ENCODE assay signal across 16 mouse cellular contexts in the genomic region with DNA sequence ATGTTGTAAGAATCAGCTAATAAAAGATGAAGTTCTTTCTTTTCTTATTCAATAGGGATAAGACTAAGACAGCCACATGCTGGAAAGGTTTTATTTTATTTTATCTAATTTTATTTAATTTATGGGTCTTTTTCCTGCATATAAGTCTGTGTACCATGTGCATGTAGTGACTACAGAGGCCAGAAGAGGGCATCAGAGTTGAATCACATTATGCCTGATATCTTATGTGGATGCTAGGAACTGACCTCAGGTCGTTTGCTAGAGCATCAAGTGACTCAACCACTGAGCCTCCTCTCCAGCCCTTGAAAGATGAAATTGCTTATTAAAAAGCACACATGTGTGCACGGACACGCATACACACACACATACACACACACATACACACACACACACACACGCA.
DNase-seq lines count a peak whose midpoint lies in the region; ATAC-seq and TF ChIP-seq lines count a peak whose summit lies in the region.
"Had no signal": no experiment of that assay in that cellular context is flagged by ENCODE, and none has a peak within 500 bp of the region (broad histone marks: within the 10 kb centered on the region; RNA-seq: fewer than 3 reads in every experiment).

No protein-coding gene starts in this region.

- DNase-seq in layer of hippocampus, adult 2 months (ENCODE audit: low spot score in 2 of 2), result no peak
- DNase-seq in layer of hippocampus, postnatal 10 days (ENCODE audit: low spot score in 2 of 2), result no peak
- DNase-seq in thymus, postnatal 4 days, result peak; percentile 25
- no peak for DNase-seq in thymus, postnatal 10 days (ENCODE audit: low spot score in 2 of 2)
- no peak for DNase-seq in Patski (ENCODE audit: low read depth, low spot score)
- no peak for DNase-seq in layer of hippocampus, adult 11-12 months (ENCODE audit: low spot score)
- no peak for DNase-seq in gastrocnemius, postnatal 36 days
- DNase-seq: cerebellum, adult 11 months; heart, postnatal 4 days; kidney, adult 11 months; kidney, postnatal 36 days; liver, embryonic 13.5 days; right cerebral cortex, postnatal 14 days; thymus, adult 18-20 months had no signal

- in situ Hi-C loops in Patski (cut with MboI; ENCODE audit: low pct_unique_long_range_greater_than_20kb), result no loop called here

- TF ChIP-seq CTCF in layer of hippocampus, adult 2 months (conservative IDR thresholded peaks at IDR 0.05), result peak; percentile 39
- TF ChIP-seq CTCF in Patski (IDR thresholded peaks at IDR 0.05), result peak; percentile 47

- CTCF ChIA-PET in Patski (lab: Charles Lee), result no interaction called here

- ATAC-seq in Patski, result no peak
- ATAC-seq: forebrain, embryonic 16.5 days had no signal

- H3K27ac ChIP-seq in layer of hippocampus, adult 2 months, result no peak overlapping the region
- H3K27ac ChIP-seq: heart, embryonic 10.5 days; liver, embryonic 13.5 days had no signal

- H3K4me3 ChIP-seq in layer of hippocampus, adult 2 months, result no peak overlapping the region
- H3K4me3 ChIP-seq: heart, embryonic 10.5 days; liver, embryonic 13.5 days had no signal

- POLR2A ChIA-PET in Patski (lab: Charles Lee), result no interaction called here

- no peaks in the 10 kb centered on the region for H3K27me3 ChIP-seq in Patski
- H3K27me3 ChIP-seq: liver, embryonic 13.5 days had no signal

- intact Hi-C loops in gastrocnemius, postnatal 36 days (cut with DNase I), result no loop called here
